Mouse (Mus musculus): ENCODE results near the gene Gpr68. TPM values are rescaled to one million over a fixed set of nuclear protein-coding genes. Genes with fewer than 3 reads are reported as not detected.

The Gpr68 gene
- polyA plus RNA-seq, 1 experiment from 2014 or later: 0.36 TPM

GRCm38 (mm10) chr12:100831629-100832325 is 76.2 kb downstream of the Gpr68 start:
- DNase-seq (ENCODE audit: extremely low spot score, low spot score): no peak
- Histone ChIP-seq H3K4me1 (peaks cover 13% of the 10 kb centered on the region), H3K27me3 (ENCODE audit: poor library complexity, severe bottlenecking) (peaks cover 65% of the 10 kb centered on the region), H3K36me3 (replicated peaks) (no peaks in the 10 kb centered on the region), H3K27ac (no peak overlapping the region), H3K4me3 (no peak overlapping the region), H3K9me3 (no peaks in the 10 kb centered on the region)
- WGBS: 14% methylated on average over 8 of the region's 8 CpGs

- no peak overlapping the region for H3K4me3 ChIP-seq
- DNase-seq (ENCODE audit: extremely low spot score, low spot score): no peak
- peaks cover 63% of the 10 kb centered on the region for H3K27me3 ChIP-seq (ENCODE audit: poor library complexity, severe bottlenecking)
- WGBS: 68% methylated on average over 2 of the region's 2 CpGs
- H3K4me1 ChIP-seq: peaks cover 13% of the 10 kb centered on the region
- H3K27ac ChIP-seq: no peak overlapping the region
- no peaks in the 10 kb centered on the region for H3K36me3 ChIP-seq (replicated peaks)
- no peaks in the 10 kb centered on the region for H3K9me3 ChIP-seq
Observed at GRCm38 (mm10) chr12:100831021-100831420, 77.0 kb downstream of the Gpr68 start.

Other genes starting within 250 kb of the Gpr68 start
- gene Rps6ka5, start 181.2 kb downstream of the Gpr68 start, polyA plus RNA-seq (2016; fragmentation: Nextera tagmentation; extraction: Ambion mirVana): 2.7 and 2.8 TPM in 2 replicates
- 0.14 and 0.16 TPM in 2 replicates for gene Dglucy, start 129.1 kb downstream of the Gpr68 start, polyA plus RNA-seq (2016; fragmentation: Nextera tagmentation; extraction: Ambion mirVana)
- gene Ccdc88c, start 120.9 kb upstream of the Gpr68 start, polyA plus RNA-seq (2016; fragmentation: Nextera tagmentation; extraction: Ambion mirVana): 19.8 and 22.6 TPM in 2 replicates
- gene Ppp4r3a, start 175.5 kb upstream of the Gpr68 start, polyA plus RNA-seq (2016; fragmentation: Nextera tagmentation; extraction: Ambion mirVana): 51.0 and 52.2 TPM in 2 replicates

Data from forebrain, embryonic 10.5 days (tissue).